Mouse (Mus musculus): ENCODE data around the gene Sntg2. TPM values are rescaled to one million over a fixed set of nuclear protein-coding genes. Genes with fewer than 3 reads are reported as not detected.

The Sntg2 gene
- total RNA-seq, 1 experiment from 2014 or later, result not detected

DNA sequence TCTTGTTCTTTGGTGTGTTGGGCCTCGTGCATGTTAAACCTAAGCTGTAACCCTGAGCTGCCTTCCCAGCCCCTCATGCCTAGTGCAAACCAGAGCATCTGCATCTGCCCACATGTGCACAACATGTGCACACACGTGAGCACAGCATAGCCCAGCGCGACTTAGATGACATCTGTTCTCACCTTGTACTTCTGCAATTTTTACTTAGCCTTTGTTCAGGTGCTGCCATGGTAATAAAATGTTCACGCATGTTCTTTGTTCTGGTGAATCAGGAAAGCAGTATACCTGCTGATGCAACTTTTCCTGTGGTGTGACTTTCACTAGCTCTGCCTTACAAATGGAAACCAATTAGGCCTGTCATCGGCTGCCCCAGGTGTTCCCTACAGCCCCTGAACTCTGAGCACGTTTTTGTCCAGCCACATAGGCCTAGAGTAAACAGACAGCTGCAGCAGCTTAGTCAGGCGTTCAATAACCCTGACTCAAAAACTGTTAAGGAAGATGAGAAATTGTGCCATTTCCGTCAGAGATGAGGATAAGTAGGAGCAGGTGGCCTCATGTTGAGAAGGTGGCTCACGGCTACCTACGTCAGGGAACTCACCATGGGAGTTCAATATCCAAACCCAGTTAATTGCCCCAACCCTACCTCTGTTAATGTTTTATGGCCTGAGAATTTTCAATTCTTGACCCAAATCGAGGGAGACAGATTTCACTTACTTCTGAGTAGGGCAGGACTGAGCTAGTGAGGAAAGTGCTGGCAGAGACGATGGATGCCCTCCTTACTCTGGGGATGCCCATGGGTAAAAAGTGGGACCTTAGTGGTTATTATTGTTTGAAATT, 80.2 kb downstream of the Sntg2 start:
- no peak for ATAC-seq (replicated peaks; ENCODE audit: insufficient number of reproducible peaks, low FRiP score, low TSS enrichment, poor library complexity, severe bottlenecking)

DNA sequence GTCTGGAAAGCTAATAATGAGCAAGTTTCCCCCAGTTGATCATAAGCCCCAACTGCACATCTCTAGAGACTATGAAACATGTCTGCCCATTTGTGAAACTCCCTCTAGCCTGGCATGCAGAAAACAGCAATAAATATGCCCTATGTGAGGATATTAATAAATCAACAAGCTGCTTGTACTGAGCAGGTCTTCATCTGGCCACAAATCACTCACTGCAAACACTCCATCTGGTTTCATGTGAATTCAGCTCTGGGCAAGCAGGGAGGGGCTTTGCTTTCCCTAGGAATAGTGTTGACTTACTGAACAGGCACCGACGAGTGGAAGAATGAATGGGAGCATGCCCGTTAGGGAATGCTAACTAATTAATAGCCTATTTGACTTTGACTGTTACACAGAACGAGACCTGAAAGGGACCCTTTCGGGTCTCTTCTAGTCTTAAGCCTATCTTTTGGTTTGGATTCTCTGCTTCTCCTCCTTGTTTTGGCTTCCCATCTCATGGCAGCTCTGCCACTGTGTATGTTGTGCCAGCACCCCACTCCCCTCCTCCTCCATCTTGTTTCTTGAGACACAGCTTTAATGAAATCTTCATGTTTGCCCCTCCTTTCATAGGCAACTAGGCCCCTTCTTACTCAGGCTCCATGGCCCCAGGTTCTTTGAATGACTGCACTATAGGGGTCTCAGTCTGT, 86.1 kb downstream of the Sntg2 start:
- no peak for ATAC-seq (replicated peaks; ENCODE audit: insufficient number of reproducible peaks, low FRiP score, low TSS enrichment, poor library complexity, severe bottlenecking)

DNA sequence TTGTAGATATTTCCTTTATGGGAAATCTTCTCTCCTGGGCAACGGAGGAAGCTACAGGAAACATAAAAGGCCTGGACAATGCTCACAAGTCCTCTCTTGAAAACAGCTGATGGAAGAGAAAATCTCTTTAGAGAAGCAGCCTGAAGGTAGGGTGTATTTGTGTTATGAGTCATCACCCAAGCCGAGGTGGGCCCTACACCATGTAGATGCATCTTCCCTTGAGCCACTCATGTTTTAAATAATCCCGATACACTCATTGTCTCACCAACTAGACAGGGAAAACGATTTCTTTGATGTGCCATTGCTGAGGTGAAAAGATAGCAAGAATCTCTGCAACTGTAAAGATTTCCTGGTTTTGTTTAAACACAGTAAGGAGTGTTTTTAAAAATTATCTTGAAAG, 89.4 kb downstream of the Sntg2 start:
- ATAC-seq (replicated peaks; ENCODE audit: insufficient number of reproducible peaks, low FRiP score, low TSS enrichment, poor library complexity, severe bottlenecking), result no peak

DNA sequence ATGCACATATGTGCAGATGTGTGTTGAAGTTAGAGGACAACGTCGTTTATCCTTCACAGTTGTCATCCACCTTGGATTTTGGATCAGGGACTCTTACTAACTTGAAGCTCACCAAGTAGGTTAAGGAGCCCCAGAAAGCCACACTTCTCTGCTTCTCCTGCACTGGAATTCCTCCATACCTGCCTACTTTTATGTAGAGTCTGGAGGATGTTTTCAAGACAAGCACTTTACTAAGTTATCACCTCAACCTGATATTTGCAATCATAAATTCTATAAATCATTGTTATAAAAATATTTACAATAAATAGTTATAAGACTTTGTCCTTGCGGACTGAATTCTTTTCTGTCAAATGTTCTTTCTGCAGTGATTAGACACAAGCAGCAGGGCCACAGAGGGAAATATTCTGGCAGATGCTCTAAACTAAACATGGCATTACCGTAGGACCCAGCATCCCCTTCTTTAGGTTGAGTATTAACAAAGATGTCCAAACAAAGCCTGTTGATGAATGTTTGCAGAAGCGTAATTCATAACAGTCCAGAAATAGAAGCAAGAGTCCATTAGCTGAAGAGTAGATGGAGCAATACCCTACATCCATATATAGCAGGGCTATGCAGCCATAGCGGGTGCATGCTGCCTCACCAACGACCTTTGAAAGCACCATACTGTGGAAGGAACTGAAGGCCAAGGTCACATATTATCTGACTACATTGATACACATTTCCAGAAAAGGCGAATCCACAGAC, 100.8 kb downstream of the Sntg2 start:
- no peak for ATAC-seq (replicated peaks; ENCODE audit: insufficient number of reproducible peaks, low FRiP score, low TSS enrichment, poor library complexity, severe bottlenecking)

DNA sequence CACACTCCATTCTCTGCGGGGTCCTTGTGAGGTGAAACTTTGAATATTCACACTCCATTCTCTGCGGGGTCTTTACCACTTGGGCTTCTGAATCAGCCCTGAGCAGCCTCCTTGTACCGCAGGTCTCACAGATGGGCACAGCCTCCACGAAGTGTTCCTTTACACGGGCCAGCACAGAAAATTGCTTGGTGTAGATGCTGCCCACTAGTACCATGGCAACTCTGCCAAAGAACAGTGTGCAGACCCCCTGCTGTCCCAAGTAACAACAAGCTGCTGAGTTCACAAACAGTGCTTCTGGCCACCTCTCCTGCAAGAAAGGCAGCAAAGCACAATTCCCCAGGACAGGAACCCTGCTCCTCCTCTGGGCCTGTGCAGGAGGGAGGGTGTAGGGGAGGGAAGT, 109.0 kb downstream of the Sntg2 start:
- ATAC-seq (replicated peaks; ENCODE audit: insufficient number of reproducible peaks, low FRiP score, low TSS enrichment, poor library complexity, severe bottlenecking), result no peak

DNA sequence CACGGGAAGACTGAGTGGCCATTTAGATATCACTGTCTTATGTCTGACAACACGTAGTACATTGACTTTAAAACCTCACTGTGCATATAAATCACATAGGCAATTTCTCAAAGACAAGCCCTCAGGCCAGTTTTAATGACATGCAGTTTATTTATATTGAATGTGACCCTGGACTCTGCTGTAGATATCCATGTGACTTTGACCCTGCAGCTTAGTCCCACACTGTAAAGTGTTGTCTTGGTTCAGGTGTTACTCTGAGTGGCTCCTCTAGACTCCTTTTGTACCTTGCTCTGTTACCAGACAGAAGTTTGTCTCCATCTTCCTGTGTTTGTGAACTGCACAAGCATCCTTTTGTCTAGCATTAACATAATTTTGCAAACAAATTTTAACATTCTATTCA, 112.0 kb downstream of the Sntg2 start:
- no peak for ATAC-seq (replicated peaks; ENCODE audit: insufficient number of reproducible peaks, low FRiP score, low TSS enrichment, poor library complexity, severe bottlenecking)

DNA sequence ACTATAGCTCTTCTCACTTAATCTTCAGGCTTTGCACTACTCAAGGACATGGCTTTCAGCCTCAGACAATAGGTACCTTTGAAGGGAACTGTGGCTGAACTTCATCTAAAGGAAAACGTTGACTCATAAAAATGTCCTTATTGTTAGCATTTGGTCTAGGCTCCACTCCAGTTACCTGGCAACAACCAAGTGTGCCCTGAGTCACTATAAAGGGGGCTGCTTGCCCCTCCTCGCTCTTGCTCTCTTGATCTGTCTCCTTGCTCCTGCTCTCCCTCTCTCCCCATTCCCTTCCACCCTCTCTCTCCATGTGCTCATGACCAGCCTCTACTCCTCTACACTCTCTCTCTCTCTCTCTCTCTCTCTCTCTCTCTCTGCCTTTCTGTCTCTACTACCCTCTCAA, 114.5 kb downstream of the Sntg2 start:
- ATAC-seq (replicated peaks; ENCODE audit: insufficient number of reproducible peaks, low FRiP score, low TSS enrichment, poor library complexity, severe bottlenecking), result no peak

DNA sequence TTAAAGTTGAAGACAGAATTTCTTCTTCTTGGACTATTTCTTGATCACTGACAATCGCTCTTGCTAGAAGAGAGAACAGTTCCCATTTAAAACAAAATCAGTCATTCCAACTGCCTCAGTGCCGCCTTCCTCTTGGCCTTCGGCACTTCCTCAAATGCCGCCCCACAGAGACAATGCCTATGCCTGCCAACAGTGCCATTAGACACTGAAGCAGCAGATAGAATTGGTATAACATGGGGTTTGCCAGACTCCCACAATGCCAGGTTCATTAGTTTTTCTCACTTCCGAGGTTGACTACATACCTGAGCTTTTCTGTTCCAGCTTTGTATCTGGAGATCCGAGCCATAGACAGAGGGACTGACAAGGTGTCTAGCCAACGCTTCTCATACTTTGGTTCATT, 115.5 kb downstream of the Sntg2 start:
- no peak for ATAC-seq (replicated peaks; ENCODE audit: insufficient number of reproducible peaks, low FRiP score, low TSS enrichment, poor library complexity, severe bottlenecking)

DNA sequence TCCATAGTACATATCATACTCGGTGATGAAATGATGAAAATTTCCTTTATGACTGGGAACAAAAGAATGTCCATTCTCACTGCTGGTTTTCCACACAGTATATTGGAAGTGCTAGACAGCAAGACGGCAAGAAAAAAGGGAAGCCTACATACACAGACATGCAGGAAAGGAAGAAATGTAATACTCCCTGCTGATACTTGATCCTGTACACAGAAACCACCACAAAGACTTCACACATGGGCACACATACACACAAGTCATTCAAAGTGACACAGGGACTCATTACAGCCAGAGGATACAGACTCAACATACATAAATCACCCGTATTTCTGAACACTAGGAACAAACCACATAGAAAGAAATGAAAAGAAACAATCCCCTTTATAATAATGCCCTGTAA, 117.0 kb downstream of the Sntg2 start:
- ATAC-seq (replicated peaks; ENCODE audit: insufficient number of reproducible peaks, low FRiP score, low TSS enrichment, poor library complexity, severe bottlenecking), result no peak

DNA sequence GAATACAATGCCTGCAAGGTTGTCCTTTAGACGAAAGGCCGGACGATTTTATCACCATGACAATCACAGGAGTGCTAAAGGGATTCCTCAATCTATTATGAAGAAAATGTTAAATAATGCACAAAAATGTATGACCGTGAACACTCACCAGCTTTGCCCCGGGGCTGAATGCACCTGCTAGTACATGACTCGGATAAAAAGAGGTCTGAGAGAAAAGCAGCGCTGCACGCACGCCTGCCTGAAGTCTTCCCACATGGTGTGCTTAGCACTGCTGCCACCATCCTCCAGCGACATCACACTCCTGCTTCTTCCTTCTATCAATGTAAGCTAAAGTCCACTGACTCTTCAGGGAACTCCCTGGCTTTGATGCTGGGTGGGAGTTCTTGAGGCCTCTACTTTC, 118.6 kb downstream of the Sntg2 start:
- ATAC-seq (replicated peaks; ENCODE audit: insufficient number of reproducible peaks, low FRiP score, low TSS enrichment, poor library complexity, severe bottlenecking), result no peak

DNA sequence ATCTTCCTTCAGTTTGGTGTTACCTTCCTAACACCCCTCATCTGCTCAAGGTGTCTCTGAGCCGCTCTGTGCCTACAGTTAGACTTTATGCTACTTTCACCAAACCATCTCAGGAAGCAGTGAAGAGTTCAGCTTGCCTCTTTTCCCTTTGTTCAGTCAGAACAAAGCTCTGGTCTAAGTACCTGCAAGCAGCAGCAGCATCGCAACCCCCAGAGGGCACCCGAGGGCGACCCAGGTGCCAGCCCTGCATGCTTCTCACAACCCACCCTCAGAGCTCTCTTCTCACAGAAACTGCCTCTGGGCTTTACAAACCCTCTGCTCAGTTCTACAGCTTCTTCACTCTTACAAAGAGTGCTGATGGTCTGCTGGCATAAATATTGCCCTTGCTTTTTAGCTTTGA, 120.8 kb downstream of the Sntg2 start:
- no peak for ATAC-seq (replicated peaks; ENCODE audit: insufficient number of reproducible peaks, low FRiP score, low TSS enrichment, poor library complexity, severe bottlenecking)

DNA sequence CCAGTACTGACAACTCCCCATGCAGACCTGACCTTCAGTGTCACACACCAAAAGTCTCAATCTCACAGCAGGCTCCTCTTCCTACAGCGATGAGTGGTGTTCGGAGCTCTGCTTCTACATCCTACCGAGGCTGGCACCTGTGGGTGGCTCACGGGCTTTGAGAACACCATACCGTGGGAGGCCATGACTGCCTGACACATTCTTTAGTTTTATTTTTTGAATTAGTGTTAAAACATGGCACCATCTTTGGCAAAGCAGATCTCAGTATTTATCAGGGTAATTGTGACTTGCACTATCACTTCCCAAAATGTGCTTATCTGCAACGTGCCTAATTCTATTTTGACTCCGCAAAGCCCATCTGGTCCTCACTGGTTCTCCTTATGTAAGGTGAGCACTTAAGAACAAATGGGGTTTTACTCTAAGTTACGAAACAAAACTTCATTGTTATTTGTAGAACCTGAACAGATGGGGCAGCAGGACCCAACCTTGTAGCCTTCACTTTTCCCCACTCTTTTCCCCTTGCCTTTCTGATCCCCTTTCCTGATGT, 121.8 kb downstream of the Sntg2 start:
- ATAC-seq (replicated peaks; ENCODE audit: insufficient number of reproducible peaks, low FRiP score, low TSS enrichment, poor library complexity, severe bottlenecking), result no peak

DNA sequence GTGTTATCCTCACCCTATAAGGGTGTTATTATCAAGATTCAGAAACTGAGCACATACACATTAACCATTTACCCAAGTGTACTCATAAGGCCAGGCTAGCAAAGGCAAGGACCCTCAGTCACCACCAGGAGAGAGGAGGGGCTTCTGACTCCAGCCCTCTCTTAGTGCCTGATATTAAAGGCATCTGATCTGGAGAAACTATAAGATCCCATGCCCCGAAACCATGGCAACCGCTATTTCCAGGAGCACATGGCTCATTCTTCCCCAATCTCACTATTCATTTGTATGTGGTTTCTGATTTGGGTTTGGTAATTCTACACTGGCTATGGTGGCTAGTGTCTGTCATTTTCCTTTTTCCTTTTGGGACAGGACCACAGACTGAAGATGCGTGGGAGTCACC, 124.1 kb downstream of the Sntg2 start:
- no peak for ATAC-seq (replicated peaks; ENCODE audit: insufficient number of reproducible peaks, low FRiP score, low TSS enrichment, poor library complexity, severe bottlenecking)

DNA sequence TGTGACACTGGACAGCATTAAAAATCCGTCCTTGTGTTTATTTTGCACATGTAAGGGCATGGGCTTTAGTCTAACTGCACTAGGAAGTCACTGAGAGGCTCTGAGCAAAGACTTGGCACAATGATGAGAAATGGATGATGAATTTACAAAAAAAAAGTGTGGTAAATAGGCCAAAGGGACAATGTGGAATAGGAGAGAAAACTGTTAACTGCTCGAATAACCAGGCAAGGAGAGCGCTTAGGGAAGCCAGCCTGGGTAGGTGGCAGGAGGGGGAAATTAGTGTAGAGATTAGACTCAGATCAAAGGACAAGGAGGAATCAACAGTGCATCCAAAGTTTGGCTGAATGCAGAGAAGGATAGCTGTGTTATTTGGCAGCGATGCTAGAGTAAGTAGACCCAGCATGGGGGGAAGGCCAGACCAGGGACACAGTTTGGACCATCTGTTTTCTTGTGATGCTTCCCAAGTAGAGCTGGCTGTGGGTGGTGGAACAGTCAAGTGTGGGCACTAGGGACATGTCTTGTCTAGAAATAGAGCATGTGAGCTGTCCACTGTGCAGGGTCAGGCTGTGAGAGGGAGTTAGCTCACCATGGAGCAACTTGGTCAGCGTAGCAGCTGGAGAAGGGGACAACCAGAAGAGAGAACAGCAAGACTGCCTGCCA, 126.8 kb downstream of the Sntg2 start:
- no peak for ATAC-seq (replicated peaks; ENCODE audit: insufficient number of reproducible peaks, low FRiP score, low TSS enrichment, poor library complexity, severe bottlenecking)

DNA sequence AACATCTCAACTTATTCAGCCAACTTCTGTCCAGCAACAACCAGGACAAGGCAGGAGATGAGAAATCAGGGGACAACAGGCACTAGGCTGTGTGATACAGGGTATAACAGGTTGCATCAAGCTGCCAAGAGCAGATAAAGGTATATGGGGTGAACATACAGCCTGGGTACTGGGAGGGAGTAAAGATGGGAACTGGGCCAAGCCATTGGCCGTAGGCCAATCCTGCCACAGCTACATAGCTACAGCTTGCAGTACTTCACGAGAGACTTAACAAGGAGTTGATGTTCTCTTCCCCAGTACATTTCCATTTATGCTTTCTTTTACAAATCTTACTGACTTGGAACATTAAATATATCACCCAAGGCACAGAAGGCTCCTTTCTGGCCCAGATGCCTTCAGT, 129.0 kb downstream of the Sntg2 start:
- ATAC-seq (replicated peaks; ENCODE audit: insufficient number of reproducible peaks, low FRiP score, low TSS enrichment, poor library complexity, severe bottlenecking), result no peak

DNA sequence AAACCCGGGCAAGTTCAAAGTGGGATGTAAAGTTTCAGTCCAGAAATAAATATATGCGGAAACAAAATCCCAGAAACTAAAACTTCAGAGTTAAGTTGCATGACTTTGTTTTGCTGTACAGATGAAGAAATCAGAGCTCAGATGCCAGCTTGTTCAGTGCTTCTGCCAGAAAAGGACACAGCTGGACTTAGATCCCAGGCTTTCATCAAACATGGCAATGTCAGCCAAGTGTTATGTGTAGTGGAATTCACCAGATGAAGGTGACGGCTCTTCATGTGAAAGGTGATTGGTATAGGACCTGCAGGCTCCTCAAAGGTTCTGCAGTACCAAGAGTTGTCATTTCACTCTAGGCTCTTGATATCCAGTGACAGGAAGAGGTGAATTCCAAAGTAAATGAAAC, 132.3 kb downstream of the Sntg2 start:
- no peak for ATAC-seq (replicated peaks; ENCODE audit: insufficient number of reproducible peaks, low FRiP score, low TSS enrichment, poor library complexity, severe bottlenecking)

DNA sequence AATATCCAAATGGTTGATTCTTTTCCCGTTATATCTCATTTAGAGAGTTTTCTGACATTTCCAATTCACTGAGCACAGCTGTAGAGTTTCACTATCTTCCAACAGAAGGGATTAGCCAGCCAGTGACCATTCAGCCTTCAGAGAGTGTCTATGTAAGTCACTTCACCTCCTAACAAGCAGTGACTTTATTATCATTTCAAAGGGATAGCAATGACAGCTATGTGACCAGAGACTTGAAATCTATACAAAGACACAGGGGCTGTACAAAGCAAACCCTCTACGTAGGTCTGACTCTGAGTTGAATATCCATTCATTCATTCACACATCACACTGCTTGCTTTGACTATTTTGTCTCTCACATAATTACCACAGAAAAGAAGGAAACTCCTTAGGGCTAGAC, 138.2 kb downstream of the Sntg2 start:
- no peak for ATAC-seq (replicated peaks; ENCODE audit: insufficient number of reproducible peaks, low FRiP score, low TSS enrichment, poor library complexity, severe bottlenecking)

DNA sequence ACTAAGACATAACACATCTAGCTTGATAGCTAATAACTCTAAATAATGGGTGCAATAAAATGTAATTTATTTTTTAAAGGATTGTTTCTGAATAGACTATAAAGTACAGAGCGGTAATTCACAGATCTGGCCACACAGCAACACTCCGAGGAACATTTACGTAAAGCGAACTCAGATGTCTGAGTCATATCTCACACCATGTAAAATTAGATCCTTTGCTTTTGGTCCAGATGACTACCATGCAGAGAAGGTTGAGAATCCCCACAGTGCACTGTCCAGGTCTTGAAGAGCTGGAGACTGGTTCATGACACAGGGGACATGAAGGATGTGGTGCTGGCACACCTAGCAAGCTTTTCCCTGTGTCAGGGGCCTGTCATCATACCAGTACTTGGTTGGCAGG, 145.2 kb downstream of the Sntg2 start:
- no peak for ATAC-seq (replicated peaks; ENCODE audit: insufficient number of reproducible peaks, low FRiP score, low TSS enrichment, poor library complexity, severe bottlenecking)

DNA sequence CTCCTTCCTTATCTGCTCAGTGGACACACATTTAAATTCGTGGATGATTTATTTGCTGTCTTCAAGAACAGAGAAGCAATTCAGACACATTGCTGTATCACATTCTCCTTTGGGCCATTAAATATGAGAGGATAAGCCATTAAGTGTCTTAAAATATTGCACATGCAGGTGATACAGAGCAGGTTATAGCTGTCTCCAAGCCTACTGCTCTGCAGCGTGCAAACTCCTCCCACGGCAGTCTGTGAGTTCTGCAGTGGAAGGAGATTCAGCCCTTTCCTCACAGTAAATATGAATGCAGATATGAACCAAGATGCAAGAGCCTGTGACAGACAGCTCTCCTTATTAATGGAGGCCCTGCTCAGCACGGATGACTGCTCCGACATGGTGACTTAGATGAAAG, 146.9 kb downstream of the Sntg2 start:
- no peak for ATAC-seq (replicated peaks; ENCODE audit: insufficient number of reproducible peaks, low FRiP score, low TSS enrichment, poor library complexity, severe bottlenecking)

All from monocyte, adult 5-6 weeks (primary cell).